Mouse (Mus musculus): Measurements from ENCODE around the gene Rchy1. TPM values are rescaled to one million over a fixed set of nuclear protein-coding genes. Genes with fewer than 3 reads are reported as not detected.

Gene Rchy1
- polyA plus RNA-seq, 1 experiment from 2014 or later = 36.9 TPM

Other genes with a start within 250 kb of the Rchy1 start
- gene Odaph, start 24.4 kb upstream of the Rchy1 start, polyA plus RNA-seq (2015; fragmentation: Nextera tagmentation; extraction: Ambion mirVana) = not detected in 2 replicates
- 0.17 and 0.21 TPM in 2 replicates for gene Cdkl2, start 80.8 kb upstream of the Rchy1 start, polyA plus RNA-seq (2015; fragmentation: Nextera tagmentation; extraction: Ambion mirVana)
- 79.7 and 93.4 TPM in 2 replicates for gene G3bp2, start 120.7 kb upstream of the Rchy1 start, polyA plus RNA-seq (2015; fragmentation: Nextera tagmentation; extraction: Ambion mirVana)
- gene Uso1, start 174.9 kb upstream of the Rchy1 start, polyA plus RNA-seq (2015; fragmentation: Nextera tagmentation; extraction: Ambion mirVana) = 23.9 and 28.3 TPM in 2 replicates